Mouse (Mus musculus): ENCODE data around the gene Fam160b1. TPM values are rescaled to one million over a fixed set of nuclear protein-coding genes. Genes with fewer than 3 reads are reported as not detected.

Fam160b1 gene
- total RNA-seq, 2 experiments from 2014 or later, result 28.6 to 30.0 TPM

DNA sequence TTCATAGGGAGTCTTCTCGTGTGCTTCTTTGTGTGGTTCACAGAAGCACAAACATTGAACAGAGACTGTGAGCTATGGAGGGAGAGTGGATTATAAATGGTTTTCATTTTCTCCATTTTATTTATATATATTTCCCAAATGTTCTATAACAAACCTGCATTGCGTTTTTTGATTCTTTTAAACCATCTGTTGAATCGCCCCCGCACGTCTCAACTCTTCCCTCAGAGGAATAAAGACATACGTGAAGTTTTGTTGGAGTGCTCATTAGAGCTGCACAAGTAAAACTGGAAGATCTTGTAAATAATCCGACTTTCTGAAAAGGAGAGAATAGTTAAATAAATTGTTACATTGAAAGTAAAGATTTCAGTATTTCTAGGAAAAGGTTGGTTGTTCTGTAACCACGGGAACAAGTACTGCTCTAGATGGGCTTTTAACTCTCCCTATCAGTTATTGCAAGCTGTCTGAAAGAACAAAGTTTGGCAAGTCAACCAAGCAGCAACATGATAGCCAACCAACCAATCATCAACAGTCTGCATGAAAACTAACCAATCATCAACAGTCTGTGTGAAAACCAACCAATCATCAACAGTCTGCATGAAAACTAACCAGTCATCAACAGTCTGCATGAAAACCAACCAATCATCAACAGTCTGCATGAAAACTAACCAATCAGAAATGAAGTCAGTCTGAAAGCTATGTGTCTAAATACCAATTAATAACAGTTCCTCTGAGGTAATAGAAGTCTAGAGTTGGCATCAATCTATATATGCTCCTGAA is 54.7 kb downstream of the Fam160b1 start:
- DNase-seq (ENCODE audit: low spot score in 2 of 2), result no peak

DNA sequence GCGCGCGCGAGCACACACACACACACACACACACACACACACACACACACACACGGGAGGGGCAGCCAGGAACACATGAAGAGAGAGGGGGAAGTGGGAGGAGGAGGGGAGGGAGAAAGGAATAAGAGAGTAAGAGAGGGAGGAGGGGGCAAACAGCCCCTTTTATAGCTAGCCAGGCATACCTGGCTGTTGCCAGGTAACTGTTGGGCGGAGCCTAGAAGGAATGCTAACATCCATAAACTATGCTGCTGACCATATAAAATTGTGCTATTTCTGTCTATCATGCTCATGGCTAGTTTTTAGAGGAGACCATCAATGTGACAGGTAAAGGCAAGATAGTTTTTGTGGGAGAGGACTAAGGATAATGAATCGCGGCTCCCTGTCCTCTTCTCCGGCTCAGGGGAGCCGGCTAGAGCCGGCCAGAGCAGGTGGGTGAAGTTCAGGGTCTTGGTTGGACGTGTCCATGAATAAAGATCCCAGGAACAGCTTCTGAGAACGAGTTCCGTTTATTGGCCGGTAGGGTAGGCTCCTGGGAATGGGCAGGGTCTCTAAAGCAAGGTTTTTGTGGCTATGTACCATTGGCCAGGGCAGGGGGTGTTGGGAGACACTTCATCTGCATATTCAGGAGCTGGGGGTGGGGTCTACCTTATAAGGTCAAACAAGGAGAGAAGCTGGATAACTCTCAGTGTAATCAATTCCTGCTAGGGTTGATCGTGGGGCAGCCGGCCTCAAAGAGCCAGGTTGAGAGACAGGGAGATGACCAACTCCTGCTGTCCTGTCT is 57.5 kb downstream of the Fam160b1 start:
- no peak for DNase-seq (ENCODE audit: low spot score in 2 of 2)

DNA sequence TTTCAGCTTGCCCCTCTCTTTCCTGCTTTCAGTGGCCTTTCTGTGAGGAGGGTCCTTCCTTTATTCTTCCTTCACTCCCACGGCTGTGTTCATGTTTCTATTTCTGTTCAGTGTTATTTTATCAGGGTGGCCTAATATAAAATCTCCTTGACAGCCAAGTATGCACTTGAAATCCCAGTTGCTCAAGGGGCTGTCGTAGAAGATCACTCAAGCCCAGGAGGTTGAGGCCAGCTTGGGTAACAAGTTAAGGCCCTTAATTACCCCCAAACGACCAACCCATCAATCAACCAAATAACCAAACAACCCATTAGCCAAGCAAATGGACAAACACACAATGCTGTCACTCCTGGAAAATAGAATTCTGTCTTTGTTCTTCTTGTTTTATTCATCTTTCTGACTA is 62.9 kb downstream of the Fam160b1 start:
- no peak for DNase-seq (ENCODE audit: low spot score in 2 of 2)

DNA sequence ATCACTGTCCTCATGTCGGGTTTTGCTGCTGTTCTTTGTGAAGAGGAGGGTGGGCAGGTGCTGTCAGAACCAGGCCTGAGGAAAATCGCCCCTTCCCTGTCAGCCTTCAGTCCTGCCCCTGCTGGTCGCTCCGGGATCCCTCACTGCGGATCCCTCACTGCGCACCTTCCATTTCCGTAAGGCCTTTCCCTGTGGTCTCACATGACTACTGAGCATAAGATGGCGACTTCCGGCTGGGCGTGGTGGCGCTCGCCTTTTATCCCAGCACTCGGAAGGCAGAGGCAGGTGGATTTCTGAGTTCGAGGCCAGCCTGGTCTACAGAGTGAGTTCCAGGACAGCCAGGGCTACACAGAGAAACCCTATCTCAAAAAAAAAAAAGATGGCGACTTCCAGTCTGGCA is 64.8 kb downstream of the Fam160b1 start:
- DNase-seq (ENCODE audit: low spot score in 2 of 2), result no peak

DNA sequence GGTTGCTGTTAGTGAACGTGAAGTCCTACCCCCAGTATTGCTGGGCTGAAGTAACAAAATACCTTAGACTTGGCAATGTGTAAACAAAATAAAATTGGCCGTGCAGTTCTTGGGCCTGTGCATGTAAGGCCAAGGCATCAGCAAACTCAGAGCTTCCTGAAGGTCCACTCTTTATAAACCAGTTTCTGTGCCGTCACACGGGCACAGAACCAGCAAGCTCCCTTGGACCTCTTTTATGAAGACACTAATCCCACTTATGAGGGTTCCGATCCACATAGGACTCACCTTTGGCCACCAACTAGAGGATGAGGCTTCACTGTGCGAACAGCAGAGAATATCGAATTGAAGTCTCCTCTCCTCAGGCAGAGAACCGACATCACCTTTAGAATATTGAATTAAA is 66.4 kb downstream of the Fam160b1 start:
- no peak for DNase-seq (ENCODE audit: low spot score in 2 of 2)

DNA sequence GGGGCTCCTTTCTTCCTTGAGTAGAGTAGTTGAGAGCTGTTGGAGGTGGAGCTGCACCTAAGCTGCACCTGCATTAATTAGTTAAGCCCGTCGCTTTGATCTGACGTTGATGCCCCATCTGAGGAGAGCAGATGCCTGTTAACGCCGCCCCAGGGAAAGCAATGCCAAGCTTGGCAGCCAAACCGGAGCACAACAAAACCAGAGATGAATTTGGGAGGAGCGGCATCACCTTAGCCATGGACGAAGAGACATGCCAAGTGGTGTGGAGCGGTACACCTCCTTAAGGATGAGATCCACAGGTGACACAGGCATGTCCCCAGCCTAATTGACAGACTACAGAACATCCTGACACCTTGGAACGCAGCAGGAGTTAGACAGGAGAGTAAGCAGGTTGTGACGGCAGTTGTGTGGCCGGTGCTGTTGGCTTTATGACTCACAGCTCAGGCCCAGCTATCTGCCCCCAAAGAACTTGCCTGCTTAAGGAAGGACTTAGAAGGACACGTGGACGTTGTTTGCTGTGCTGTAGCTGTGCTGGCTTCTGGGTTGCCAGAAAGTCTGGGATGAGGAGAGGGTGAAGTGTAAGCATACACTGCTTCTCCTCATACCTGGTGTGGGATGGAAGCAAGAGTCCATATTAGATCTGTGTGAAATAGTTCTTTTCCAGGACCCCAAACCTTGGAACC is 67.4 kb downstream of the Fam160b1 start:
- no peak for DNase-seq (ENCODE audit: low spot score in 2 of 2)

DNA sequence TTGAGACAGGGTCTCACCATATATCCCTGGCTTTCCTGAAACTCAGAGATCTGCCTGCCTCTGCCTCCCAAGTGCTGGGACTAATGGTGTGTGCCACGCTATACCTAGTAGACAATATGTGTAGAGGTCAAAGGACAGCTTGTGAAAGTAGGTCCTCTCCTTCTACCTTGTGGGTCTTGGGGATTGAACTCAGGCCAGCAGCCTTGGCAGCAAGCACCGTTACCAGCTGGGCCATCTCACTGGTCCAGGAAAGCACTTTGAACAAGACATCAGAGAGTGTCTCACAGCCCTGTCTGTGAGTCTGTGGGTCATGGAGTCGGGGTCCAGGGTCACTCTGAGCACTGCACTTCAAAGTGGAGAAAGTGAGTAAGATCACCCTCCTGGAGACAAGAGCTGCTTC is 68.2 kb downstream of the Fam160b1 start:
- DNase-seq (ENCODE audit: low spot score in 2 of 2), result no peak

DNA sequence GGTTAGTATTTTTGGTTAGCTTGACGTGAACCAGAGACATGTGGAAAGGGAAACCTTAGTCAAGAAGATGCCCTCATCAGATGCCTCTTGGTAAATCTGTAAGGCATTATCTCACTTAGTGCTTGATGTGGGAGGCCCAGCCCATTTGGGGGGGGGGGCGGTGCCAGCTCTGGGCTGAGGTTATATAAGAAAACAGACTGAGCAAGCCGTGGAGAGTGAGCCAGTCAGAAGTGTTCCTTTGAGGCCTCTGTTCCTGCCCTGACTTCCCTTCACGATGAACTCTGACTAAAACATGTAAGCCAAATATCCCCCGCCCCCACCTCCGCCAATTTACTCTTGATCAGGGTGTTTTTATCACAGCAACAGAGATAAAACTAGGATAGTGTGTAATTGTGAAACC is 69.4 kb downstream of the Fam160b1 start:
- DNase-seq (ENCODE audit: low spot score in 2 of 2), result no peak

DNA sequence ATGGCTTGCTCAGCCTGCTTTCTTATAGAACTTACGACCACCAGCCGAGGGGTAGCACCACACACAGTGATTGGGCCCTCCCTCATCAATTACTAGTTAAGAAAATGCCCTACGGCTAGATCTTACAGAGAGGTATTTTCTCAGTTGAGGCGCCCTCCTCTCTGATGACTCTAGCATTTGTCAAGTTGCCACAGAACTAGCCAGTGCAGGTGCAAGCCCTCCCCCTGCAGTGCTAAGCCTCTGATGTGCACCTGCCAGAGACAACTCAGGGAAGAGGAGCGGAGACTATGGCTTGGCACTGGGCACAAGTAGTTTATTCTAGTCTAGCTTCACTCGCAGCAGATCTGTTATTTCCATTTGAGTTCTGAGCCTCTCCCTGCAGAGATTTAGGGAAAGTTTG is 71.0 kb downstream of the Fam160b1 start:
- no peak for DNase-seq (ENCODE audit: low spot score in 2 of 2)

DNA sequence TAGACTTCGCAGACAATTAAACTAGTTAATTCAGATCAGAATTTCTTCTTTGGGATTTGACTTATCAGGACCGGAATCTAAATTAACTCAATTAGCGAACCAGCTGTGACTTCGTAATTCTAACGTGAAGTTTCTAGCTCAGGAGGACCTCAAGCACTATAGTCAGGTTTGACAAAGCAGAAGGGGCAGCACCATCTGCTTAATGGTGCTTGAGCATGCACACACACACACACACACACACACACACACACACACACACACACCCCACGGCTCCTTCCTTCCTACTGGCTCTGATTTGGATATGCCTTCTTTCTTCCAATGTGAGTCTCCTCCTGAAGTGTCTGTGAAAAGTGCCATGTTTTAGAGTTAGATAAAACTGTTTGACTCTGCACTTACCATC is 73.5 kb downstream of the Fam160b1 start:
- DNase-seq (ENCODE audit: low spot score in 2 of 2), result no peak

DNA sequence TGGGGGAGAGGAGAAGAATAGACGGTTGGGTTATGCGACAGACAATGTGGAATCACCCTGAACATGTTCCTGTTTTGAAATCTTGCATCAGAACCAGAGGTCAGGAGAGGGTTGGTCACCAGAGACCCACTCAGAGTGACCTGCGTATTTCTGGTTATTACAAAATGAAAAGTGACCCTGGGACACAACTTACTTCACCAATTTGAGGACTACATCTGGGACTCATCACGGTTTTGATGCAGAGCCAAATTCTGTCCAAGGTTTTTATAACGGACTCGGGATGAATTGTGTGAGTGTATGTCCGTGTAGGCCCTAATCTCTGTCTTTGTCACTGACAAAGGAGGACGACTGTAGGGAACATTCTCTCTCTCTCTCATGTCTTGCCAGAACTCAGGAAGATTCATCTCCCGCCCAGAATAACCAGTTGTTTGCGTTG is 76.1 kb downstream of the Fam160b1 start:
- peak in 1 of 2 experiments; percentile 14 for DNase-seq (ENCODE audit: low spot score in 2 of 2)

DNA sequence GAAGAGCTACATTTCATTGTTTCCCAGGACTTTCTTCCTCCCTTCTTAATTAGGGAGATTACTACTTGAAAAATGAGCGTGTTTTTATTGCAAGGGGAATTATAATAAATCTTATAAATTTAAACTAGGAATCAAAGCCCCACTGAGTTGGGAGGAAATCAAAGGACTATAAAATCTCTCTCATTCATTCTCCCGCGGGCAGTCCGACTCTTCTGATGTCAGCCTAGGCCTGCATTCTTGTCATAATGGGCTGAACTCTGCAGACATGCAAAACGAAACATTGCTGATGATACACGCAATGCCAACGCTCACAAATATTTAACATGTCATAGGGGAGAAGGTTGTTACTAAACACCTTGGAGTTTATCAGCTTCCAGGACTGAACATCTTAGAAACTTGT is 76.6 kb downstream of the Fam160b1 start:
- no peak for DNase-seq (ENCODE audit: low spot score in 2 of 2)

Other genes starting within 250 kb of the Fam160b1 start
- gene Ablim1, start 45.8 kb upstream of the Fam160b1 start, total RNA-seq (2021), result 10 to 100 TPM; 50.9 to 59.8 TPM
- gene Trub1, start 92.2 kb downstream of the Fam160b1 start, total RNA-seq (2021), result 10 to 100 TPM; 26.1 to 27.5 TPM

Data from adrenal gland, postnatal 4 days (tissue).